Mouse (Mus musculus) v-Abl transformed pro-B cells (cell line): ENCODE data around the gene Rab24.

Experiments used
- in situ Hi-C, 2 experiments: fragments of 400-800 bp; cut with MboI; formaldehyde crosslinking; loops; one replicate each; pipeline ENCODE4 v1.15.1; 2025; ENCODE audit not compliant: unreplicated experiment in 2 of 2

Gene Rab24

GRCm38 (mm10) chr13:55329683-55330566, 8.2 kb upstream of the Rab24 start, which contains the start of gene Mxd3:
Gene Mxd3 (minus strand): TSS chr13:55329823.
- in situ Hi-C loops = loop anchor here (5.0 to 10.0 kb wide), 4 partner anchors 37 to 185 kb away; partner anchors contain the start of genes Pdlim7 (in 1 of the 2), Rgs14 (in 1 of the 2) and Slc34a1 (in 1 of the 2)

- in situ Hi-C loops = no loop called here
These were observed 7.5 kb upstream of the Rab24 start for GRCm38 (mm10) chr13:55329109-55329682.

GRCm38 (mm10) chr13:55328641-55329040, 6.9 kb upstream of the Rab24 start:
- in situ Hi-C loops = no loop called here

GRCm38 (mm10) chr13:55328171-55328570, 6.4 kb upstream of the Rab24 start:
- in situ Hi-C loops = no loop called here

GRCm38 (mm10) chr13:55327633-55328032, 5.9 kb upstream of the Rab24 start:
- in situ Hi-C loops = no loop called here

- in situ Hi-C loops = no loop called here
These were observed 5.4 kb upstream of the Rab24 start for GRCm38 (mm10) chr13:55327169-55327568.

- in situ Hi-C loops = no loop called here
These were observed 3.9 kb upstream of the Rab24 start for GRCm38 (mm10) chr13:55325596-55325995.

GRCm38 (mm10) chr13:55322130-55322825, 532 bp upstream of the Rab24 start:
- in situ Hi-C loops = no loop called here

GRCm38 (mm10) chr13:55319931-55320533, 1.7 kb downstream of the Rab24 start, which contains the start of gene Prelid1:
Gene Prelid1 (plus strand): TSS chr13:55320500.
- in situ Hi-C loops = no loop called here

- in situ Hi-C loops = no loop called here
These were observed 3.4 kb downstream of the Rab24 start for GRCm38 (mm10) chr13:55318351-55318750.

- in situ Hi-C loops = no loop called here
These were observed 6.8 kb downstream of the Rab24 start for GRCm38 (mm10) chr13:55314891-55315412.

- in situ Hi-C loops = no loop called here
These were observed 8.7 kb downstream of the Rab24 start for GRCm38 (mm10) chr13:55313051-55313450.

GRCm38 (mm10) chr13:55312028-55312630, 9.6 kb downstream of the Rab24 start:
- in situ Hi-C loops = no loop called here

GRCm38 (mm10) chr13:55300913-55301312, 20.8 kb downstream of the Rab24 start:
- in situ Hi-C loops = no loop called here

GRCm38 (mm10) chr13:55296760-55297159, 25.0 kb downstream of the Rab24 start:
- in situ Hi-C loops = no loop called here

GRCm38 (mm10) chr13:55288854-55289253, 32.9 kb downstream of the Rab24 start:
- in situ Hi-C loops = no loop called here

- in situ Hi-C loops = no loop called here
These were observed 44.1 kb downstream of the Rab24 start for GRCm38 (mm10) chr13:55277646-55278045.

GRCm38 (mm10) chr13:55277203-55277602, 44.5 kb downstream of the Rab24 start:
- in situ Hi-C loops = no loop called here
